Mouse (Mus musculus) heart, embryonic 11.5 days (tissue): ENCODE results near the gene Kri1. TPM values are rescaled to one million over a fixed set of nuclear protein-coding genes. Genes with fewer than 3 reads are reported as not detected.

Source experiments
- ATAC-seq: fragments of 200-750 bp; cut with Nextera tagmentation; replicated peaks from 2 replicates; pipeline ENCODE4 v1.8.0; 2017; ENCODE audit warnings: moderate library complexity; ENCODE audit not compliant: insufficient number of reproducible peaks, low FRiP score, low TSS enrichment
- H3K27ac ChIP-seq: fragments of 300-500 bp; sonication (generic); 2 replicates; pipeline ENCODE4 v1.5.1; 2014; ENCODE audit warnings: mild to moderate bottlenecking, low read depth, low read length
- H3K27me3 ChIP-seq: fragments of 300-500 bp; sonication (generic); 2 replicates; pipeline ENCODE4 v1.6.1; 2014; ENCODE audit warnings: mild to moderate bottlenecking, low read length, mixed read lengths; ENCODE audit not compliant: control insufficient read depth, insufficient read depth
- H3K36me3 ChIP-seq: fragments of 300-500 bp; sonication (generic); 2 replicates; pipeline ENCODE4 v1.6.1; 2014; ENCODE audit warnings: mild to moderate bottlenecking, low read length, moderate library complexity, mixed read lengths; ENCODE audit not compliant: control insufficient read depth, insufficient read depth
- H3K4me1 ChIP-seq: fragments of 300-500 bp; sonication (generic); 2 replicates; pipeline ENCODE4 v1.6.1; 2014; ENCODE audit warnings: low read length; ENCODE audit not compliant: control insufficient read depth, insufficient read depth
- H3K4me2 ChIP-seq: fragments of 300-500 bp; sonication (generic); 2 replicates; pipeline ENCODE4 v1.6.1; 2014; ENCODE audit warnings: mild to moderate bottlenecking, moderate library complexity
- H3K4me3 ChIP-seq: fragments of 300-500 bp; sonication (generic); 2 replicates; pipeline ENCODE4 v1.5.1; 2014; ENCODE audit warnings: low read depth, low read length
- H3K9ac ChIP-seq: fragments of 300-500 bp; sonication (generic); 2 replicates; pipeline ENCODE4 v1.6.1; 2014; ENCODE audit warnings: mild to moderate bottlenecking, low read depth, low read length, moderate library complexity
- H3K9me3 ChIP-seq: fragments of 300-500 bp; sonication (generic); replicated peaks from 2 replicates; pipeline ENCODE4 v1.6.1; 2016; ENCODE audit warnings: low read length; ENCODE audit not compliant: control insufficient read depth
- WGBS: fragments of 180-500 bp; shearing (Covaris S2); extraction: QIAGEN DNeasy Blood & Tissue Kit; methylation state at CpG from one replicate; pipeline ENCODE4 v1.1.7; 2014; ENCODE audit not compliant: insufficient replicate concordance; 5-methylcytosine and 5-hydroxymethylcytosine counted together
- polyA plus RNA-seq: library from polyadenylated mRNA; unstranded; fragments of >200 nt; fragmentation: Nextera tagmentation; extraction: Ambion mirVana; gene quantifications from 2 replicates; pipeline ENCODE4 v1.2.1, GENCODE M21; 2014

Kri1 gene
- polyA plus RNA-seq, 1 experiment from 2014 or later: 12.3 TPM

DNA sequence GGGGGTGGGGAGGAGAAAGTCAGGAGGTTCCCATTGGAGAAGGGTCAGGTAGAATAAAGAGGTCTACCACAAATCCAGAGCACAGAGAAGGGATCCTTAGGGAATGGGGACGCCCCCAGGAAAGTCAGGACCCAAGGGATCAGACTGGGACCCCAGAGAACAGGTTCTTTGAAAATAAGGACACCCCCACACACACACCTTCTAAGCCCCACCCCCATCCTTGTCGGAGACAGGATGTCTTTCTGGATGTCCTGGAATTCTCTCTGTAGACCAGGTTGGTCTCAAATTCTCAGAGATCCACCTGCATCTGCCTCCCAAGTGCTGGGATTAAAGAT is 1.5 kb upstream of the Kri1 start:
- H3K4me3 ChIP-seq: peak overlapping the region; percentile 89
- ATAC-seq: no peak
- H3K27ac ChIP-seq: peak overlapping the region; percentile 86; the same call in 1 of the 2 replicates
- H3K36me3 ChIP-seq: 0 out of 2 replicates have a peak, but pooled peaks cover 4% of the 10 kb centered on the region
- WGBS: 74% methylated on average over 2 of the region's 2 CpGs
- no peak overlapping the region for H3K9ac ChIP-seq
- H3K4me2 ChIP-seq: peak overlapping the region; percentile 67
- H3K27me3 ChIP-seq: no peaks in the 10 kb centered on the region
- H3K4me1 ChIP-seq: peaks cover 25% of the 10 kb centered on the region
- H3K9me3 ChIP-seq: no peaks in the 10 kb centered on the region

GRCm38 (mm10) chr9:21288404-21289336 is 901 bp upstream of the Kri1 start:
- Histone ChIP-seq H3K4me3 (peak overlapping the region; percentile 89), H3K27ac (peak overlapping the region; percentile 86), H3K36me3 (peaks cover 8% of the 10 kb centered on the region; the same call in 1 of the 2 replicates), H3K4me2 (peak overlapping the region; percentile 67), H3K4me1 (peaks cover 25% of the 10 kb centered on the region), H3K27me3 (no peaks in the 10 kb centered on the region), H3K9ac (peak overlapping the region; percentile 64), H3K9me3 (no peaks in the 10 kb centered on the region)
- ATAC-seq: no peak
- 66% methylated on average over 13 of the region's 13 CpGs for WGBS

DNA sequence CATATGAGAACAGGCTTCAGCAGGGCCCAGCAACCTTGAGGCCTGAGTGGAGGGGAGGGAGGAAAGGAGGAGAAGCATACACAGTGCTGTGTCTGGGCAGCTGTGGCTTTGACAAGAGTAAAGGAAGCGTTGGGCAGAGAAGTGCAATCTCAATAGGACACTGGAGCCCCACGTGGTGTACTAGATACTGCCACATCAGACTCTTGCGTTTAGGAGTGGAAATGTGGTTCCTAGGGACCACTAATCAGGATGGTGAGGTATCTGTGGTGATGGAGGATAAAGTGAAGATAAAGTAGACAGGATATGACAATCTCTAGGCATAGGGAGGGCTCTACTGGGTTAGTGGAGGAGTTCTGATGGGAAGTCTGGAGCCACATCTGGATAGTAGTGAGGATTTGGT is 1.0 kb downstream of the Kri1 start:
- peak overlapping the region; percentile 89 for H3K4me3 ChIP-seq
- H3K4me2 ChIP-seq: peak overlapping the region; percentile 67
- H3K9ac ChIP-seq: peak overlapping the region; percentile 81
- no peak for ATAC-seq
- no peaks in the 10 kb centered on the region for H3K27me3 ChIP-seq
- 49% methylated on average over 3 of the region's 3 CpGs for WGBS
- H3K4me1 ChIP-seq: peaks cover 25% of the 10 kb centered on the region
- no peaks in the 10 kb centered on the region for H3K9me3 ChIP-seq
- peaks cover 12% of the 10 kb centered on the region for H3K36me3 ChIP-seq
- no peak overlapping the region; the same call in 1 of the 2 replicates for H3K27ac ChIP-seq

DNA sequence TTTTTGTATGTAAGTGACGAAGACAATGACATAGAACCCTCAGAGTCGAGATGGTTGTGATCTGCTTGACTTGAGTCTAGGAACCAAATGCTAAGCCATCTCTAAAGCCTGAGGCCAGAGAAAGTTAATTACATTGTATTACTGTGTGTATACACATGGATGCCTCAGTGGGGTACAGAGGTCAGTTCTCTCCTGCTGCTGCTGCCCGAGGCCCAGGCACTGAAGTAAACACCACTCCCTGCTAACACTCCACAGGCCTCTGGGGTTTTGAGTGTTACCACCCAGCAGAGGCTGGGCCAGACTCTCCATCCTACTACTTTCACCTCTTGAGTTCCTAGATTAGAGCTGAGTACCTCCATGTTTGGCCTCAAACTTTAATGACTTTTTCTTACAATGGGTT is 3.8 kb downstream of the Kri1 start:
- no peak overlapping the region for H3K9ac ChIP-seq
- peaks cover 27% of the 10 kb centered on the region for H3K36me3 ChIP-seq
- peaks cover 15% of the 10 kb centered on the region for H3K4me1 ChIP-seq
- no peak overlapping the region for H3K27ac ChIP-seq
- H3K4me2 ChIP-seq: no peak overlapping the region
- no peak overlapping the region for H3K4me3 ChIP-seq
- no peak for ATAC-seq
- H3K9me3 ChIP-seq: no peaks in the 10 kb centered on the region
- no peaks in the 10 kb centered on the region for H3K27me3 ChIP-seq
- 83% methylated on average over 3 of the region's 3 CpGs for WGBS

DNA sequence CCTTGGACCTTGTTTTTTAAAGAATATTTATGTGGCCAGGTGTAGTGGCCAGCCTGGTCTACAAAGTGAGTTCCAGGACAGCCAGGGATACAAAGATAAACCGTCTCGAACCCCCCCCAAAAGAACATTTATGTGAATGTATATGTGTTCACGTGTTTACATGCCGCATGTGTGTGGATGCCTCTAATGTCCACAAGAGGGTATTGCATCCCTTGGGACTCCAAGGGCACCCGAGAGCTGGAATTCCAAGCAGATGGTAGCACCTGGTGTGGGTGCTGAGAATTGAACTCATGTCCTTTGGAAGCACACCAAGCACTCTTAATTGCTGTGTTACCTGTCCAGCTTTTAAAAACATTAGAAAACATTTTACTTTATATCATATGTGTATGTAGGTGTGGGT is 4.2 kb downstream of the Kri1 start:
- H3K9me3 ChIP-seq: no peaks in the 10 kb centered on the region
- no peak for ATAC-seq
- H3K4me2 ChIP-seq: no peak overlapping the region
- H3K4me1 ChIP-seq: peaks cover 11% of the 10 kb centered on the region
- no peak overlapping the region for H3K4me3 ChIP-seq
- H3K36me3 ChIP-seq: peaks cover 28% of the 10 kb centered on the region
- 90% methylated on average over 5 of the region's 5 CpGs for WGBS
- no peaks in the 10 kb centered on the region for H3K27me3 ChIP-seq
- no peak overlapping the region for H3K9ac ChIP-seq
- H3K27ac ChIP-seq: no peak overlapping the region

DNA sequence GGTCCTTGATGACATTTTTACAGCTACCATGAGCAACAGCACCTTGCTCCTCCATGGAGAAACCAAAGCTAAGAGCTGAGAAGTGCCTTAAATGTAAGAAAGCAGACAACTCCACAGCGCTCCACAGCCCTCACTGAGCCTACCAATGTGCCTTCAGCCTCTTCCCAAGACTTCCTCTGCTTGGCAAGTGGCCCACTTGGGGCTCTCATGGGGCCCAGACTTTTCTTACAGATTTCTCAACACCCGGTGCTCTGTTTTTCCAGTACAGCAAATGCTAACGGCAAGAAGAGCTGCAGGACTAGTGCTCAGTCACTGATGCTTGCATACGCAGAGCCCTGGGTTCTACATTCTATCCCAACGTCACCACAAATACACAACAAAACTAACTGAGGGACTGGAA is 10.0 kb downstream of the Kri1 start:
- H3K4me2 ChIP-seq: no peak overlapping the region
- no peak for ATAC-seq
- peaks cover 49% of the 10 kb centered on the region for H3K36me3 ChIP-seq
- no peak overlapping the region for H3K4me3 ChIP-seq
- H3K9ac ChIP-seq: no peak overlapping the region
- no peak overlapping the region for H3K27ac ChIP-seq
- WGBS: 95% methylated on average over 5 of the region's 5 CpGs
- peaks cover 15% of the 10 kb centered on the region for H3K4me1 ChIP-seq
- H3K9me3 ChIP-seq: no peaks in the 10 kb centered on the region
- no peaks in the 10 kb centered on the region for H3K27me3 ChIP-seq

DNA sequence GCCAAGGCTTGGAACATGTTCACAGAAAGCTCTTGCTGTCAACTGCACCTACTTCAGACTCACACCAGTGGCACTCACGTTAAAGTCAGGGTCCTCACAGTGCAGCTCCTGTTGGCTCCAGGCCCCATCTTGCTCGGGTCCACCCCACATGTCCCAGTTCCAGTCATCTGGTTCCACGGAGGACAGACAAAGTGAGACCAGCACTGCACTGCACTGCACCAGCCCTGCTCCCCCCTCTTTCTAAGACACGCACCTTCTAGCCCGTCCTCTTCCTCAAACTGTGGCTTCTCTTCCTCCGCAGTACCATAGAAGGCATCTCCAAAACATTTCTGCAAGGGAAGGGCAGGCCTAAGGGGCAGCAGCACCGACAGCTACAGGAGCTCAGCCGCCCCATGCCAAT is 11.5 kb downstream of the Kri1 start:
- H3K27me3 ChIP-seq: no peaks in the 10 kb centered on the region
- peaks cover 53% of the 10 kb centered on the region for H3K36me3 ChIP-seq
- no peak overlapping the region for H3K9ac ChIP-seq
- 88% methylated on average over 8 of the region's 8 CpGs for WGBS
- no peak overlapping the region for H3K27ac ChIP-seq
- ATAC-seq: no peak
- H3K9me3 ChIP-seq: no peaks in the 10 kb centered on the region
- no peak overlapping the region for H3K4me3 ChIP-seq
- H3K4me2 ChIP-seq: no peak overlapping the region
- peaks cover 15% of the 10 kb centered on the region for H3K4me1 ChIP-seq

GRCm38 (mm10) chr9:21275727-21276126 is 12.0 kb downstream of the Kri1 start:
- WGBS: 87% methylated on average over 12 of the region's 12 CpGs
- H3K9me3 ChIP-seq: no peaks in the 10 kb centered on the region
- H3K4me3 ChIP-seq: no peak overlapping the region
- peaks cover 54% of the 10 kb centered on the region for H3K36me3 ChIP-seq
- H3K4me1 ChIP-seq: peaks cover 15% of the 10 kb centered on the region
- no peak for ATAC-seq
- H3K27ac ChIP-seq: no peak overlapping the region
- H3K4me2 ChIP-seq: no peak overlapping the region
- no peaks in the 10 kb centered on the region for H3K27me3 ChIP-seq
- H3K9ac ChIP-seq: no peak overlapping the region
